Mouse (Mus musculus): ENCODE measurements around the gene Tiparp. TPM values are rescaled to one million over a fixed set of nuclear protein-coding genes. Genes with fewer than 3 reads are reported as not detected.

The Tiparp gene
- polyA plus RNA-seq, 1 experiment from 2014 or later: 10.2 TPM

GRCm38 (mm10) chr3:65563926-65564624, 35.9 kb downstream of the Tiparp start:
- H3K36me3 ChIP-seq: no peaks in the 10 kb centered on the region
- H3K4me2 ChIP-seq: no peak overlapping the region
- WGBS (ENCODE audit: insufficient replicate concordance): 58% methylated on average over 6 of the region's 6 CpGs
- H3K27ac ChIP-seq: no peak overlapping the region
- H3K9ac ChIP-seq: no peak overlapping the region
- no peaks in the 10 kb centered on the region for H3K9me3 ChIP-seq (replicated peaks)
- peak; percentile 68 for ATAC-seq
- no peaks in the 10 kb centered on the region for H3K27me3 ChIP-seq (replicated peaks)
- no peaks in the 10 kb centered on the region for H3K4me1 ChIP-seq
- H3K4me3 ChIP-seq: no peak overlapping the region

- Histone ChIP-seq H3K4me1 (no peaks in the 10 kb centered on the region), H3K36me3 (no peaks in the 10 kb centered on the region), H3K27me3 (replicated peaks) (no peaks in the 10 kb centered on the region), H3K4me2 (no peak overlapping the region), H3K9me3 (replicated peaks) (no peaks in the 10 kb centered on the region), H3K9ac (no peak overlapping the region), H3K27ac (no peak overlapping the region), H3K4me3 (no peak overlapping the region)
- no peak for ATAC-seq
- WGBS (ENCODE audit: insufficient replicate concordance): 66% methylated on average over 9 of the region's 9 CpGs
Observed at GRCm38 (mm10) chr3:65565632-65566300, 37.6 kb downstream of the Tiparp start.

- Histone ChIP-seq H3K4me2 (no peak overlapping the region), H3K27ac (no peak overlapping the region), H3K4me1 (no peaks in the 10 kb centered on the region), H3K27me3 (replicated peaks) (no peaks in the 10 kb centered on the region), H3K9me3 (replicated peaks) (no peaks in the 10 kb centered on the region), H3K9ac (no peak overlapping the region), H3K4me3 (no peak overlapping the region), H3K36me3 (no peaks in the 10 kb centered on the region)
- ATAC-seq: no peak
Observed at GRCm38 (mm10) chr3:65569941-65570340, 41.7 kb downstream of the Tiparp start.

GRCm38 (mm10) chr3:65573516-65573915, 45.3 kb downstream of the Tiparp start:
- Histone ChIP-seq H3K4me3 (no peak overlapping the region), H3K27me3 (replicated peaks) (no peaks in the 10 kb centered on the region), H3K4me1 (no peaks in the 10 kb centered on the region), H3K9me3 (replicated peaks) (no peaks in the 10 kb centered on the region), H3K36me3 (no peaks in the 10 kb centered on the region), H3K27ac (no peak overlapping the region), H3K4me2 (no peak overlapping the region), H3K9ac (no peak overlapping the region)
- ATAC-seq: no peak
- WGBS (ENCODE audit: insufficient replicate concordance): 57% methylated on average over 3 of the region's 3 CpGs

- WGBS (ENCODE audit: insufficient replicate concordance): 64% methylated on average over 3 of the region's 3 CpGs
- no peak overlapping the region for H3K27ac ChIP-seq
- H3K4me1 ChIP-seq: no peaks in the 10 kb centered on the region
- no peaks in the 10 kb centered on the region for H3K27me3 ChIP-seq (replicated peaks)
- H3K9ac ChIP-seq: no peak overlapping the region
- ATAC-seq: no peak
- H3K4me3 ChIP-seq: no peak overlapping the region
- H3K36me3 ChIP-seq: no peaks in the 10 kb centered on the region
- H3K9me3 ChIP-seq (replicated peaks): no peaks in the 10 kb centered on the region
- no peak overlapping the region for H3K4me2 ChIP-seq
Observed at GRCm38 (mm10) chr3:65577602-65578001, 49.4 kb downstream of the Tiparp start.

- Histone ChIP-seq H3K4me2 (no peak overlapping the region), H3K9ac (no peak overlapping the region), H3K4me3 (no peak overlapping the region), H3K27ac (no peak overlapping the region), H3K27me3 (replicated peaks) (no peaks in the 10 kb centered on the region), H3K9me3 (replicated peaks) (no peaks in the 10 kb centered on the region), H3K4me1 (no peaks in the 10 kb centered on the region), H3K36me3 (no peaks in the 10 kb centered on the region)
- no peak for ATAC-seq
- WGBS (ENCODE audit: insufficient replicate concordance): 61% methylated on average over 12 of the region's 12 CpGs
Observed at GRCm38 (mm10) chr3:65579260-65579921, 51.2 kb downstream of the Tiparp start.

GRCm38 (mm10) chr3:65581596-65581995, 53.4 kb downstream of the Tiparp start:
- Histone ChIP-seq H3K9me3 (replicated peaks) (no peaks in the 10 kb centered on the region), H3K9ac (no peak overlapping the region), H3K4me2 (no peak overlapping the region), H3K4me1 (no peaks in the 10 kb centered on the region), H3K4me3 (no peak overlapping the region), H3K27ac (no peak overlapping the region), H3K36me3 (no peaks in the 10 kb centered on the region), H3K27me3 (replicated peaks) (no peaks in the 10 kb centered on the region)
- WGBS (ENCODE audit: insufficient replicate concordance): 66% methylated on average over 4 of the region's 4 CpGs
- no peak for ATAC-seq

- Histone ChIP-seq H3K4me3 (no peak overlapping the region), H3K4me1 (no peaks in the 10 kb centered on the region), H3K27ac (no peak overlapping the region), H3K4me2 (no peak overlapping the region), H3K27me3 (replicated peaks) (no peaks in the 10 kb centered on the region), H3K36me3 (no peaks in the 10 kb centered on the region), H3K9me3 (replicated peaks) (no peaks in the 10 kb centered on the region), H3K9ac (no peak overlapping the region)
- WGBS (ENCODE audit: insufficient replicate concordance): 61% methylated on average over 1 of the region's 1 CpGs
- no peak for ATAC-seq
Observed at GRCm38 (mm10) chr3:65584329-65584728, 56.1 kb downstream of the Tiparp start.

GRCm38 (mm10) chr3:65585291-65585690, 57.1 kb downstream of the Tiparp start:
- ATAC-seq: 0 out of 2 replicates have a peak, but pooled peaks have one; percentile 30
- no peaks in the 10 kb centered on the region for H3K36me3 ChIP-seq
- H3K9ac ChIP-seq: no peak overlapping the region
- no peaks in the 10 kb centered on the region for H3K4me1 ChIP-seq
- no peak overlapping the region for H3K4me3 ChIP-seq
- no peaks in the 10 kb centered on the region for H3K9me3 ChIP-seq (replicated peaks)
- no peaks in the 10 kb centered on the region for H3K27me3 ChIP-seq (replicated peaks)
- H3K27ac ChIP-seq: no peak overlapping the region
- whole genome bisulfite sequencing (ENCODE audit: insufficient replicate concordance): 72% methylated on average over 8 of the region's 8 CpGs
- H3K4me2 ChIP-seq: no peak overlapping the region

GRCm38 (mm10) chr3:65585823-65586482, 57.7 kb downstream of the Tiparp start:
- H3K9ac ChIP-seq: no peak overlapping the region
- no peaks in the 10 kb centered on the region for H3K4me1 ChIP-seq
- H3K36me3 ChIP-seq: no peaks in the 10 kb centered on the region
- H3K27me3 ChIP-seq (replicated peaks): no peaks in the 10 kb centered on the region
- H3K27ac ChIP-seq: no peak overlapping the region
- ATAC-seq: no peak
- H3K4me2 ChIP-seq: peak overlapping the region; percentile 56
- peak overlapping the region; percentile 35 for H3K4me3 ChIP-seq
- WGBS (ENCODE audit: insufficient replicate concordance): 23% methylated on average over 16 of the region's 16 CpGs
- H3K9me3 ChIP-seq (replicated peaks): no peaks in the 10 kb centered on the region

GRCm38 (mm10) chr3:65586483-65586905, 58.3 kb downstream of the Tiparp start:
- peak overlapping the region; percentile 35 for H3K4me3 ChIP-seq
- no peak overlapping the region for H3K27ac ChIP-seq
- no peak overlapping the region for H3K9ac ChIP-seq
- WGBS (ENCODE audit: insufficient replicate concordance): 13% methylated on average over 16 of the region's 16 CpGs
- H3K36me3 ChIP-seq: no peaks in the 10 kb centered on the region
- no peaks in the 10 kb centered on the region for H3K27me3 ChIP-seq (replicated peaks)
- H3K4me1 ChIP-seq: no peaks in the 10 kb centered on the region
- no peak for ATAC-seq
- H3K4me2 ChIP-seq: peak overlapping the region; percentile 56
- H3K9me3 ChIP-seq (replicated peaks): no peaks in the 10 kb centered on the region

GRCm38 (mm10) chr3:65586966-65587365, 58.8 kb downstream of the Tiparp start:
- Histone ChIP-seq H3K4me1 (no peaks in the 10 kb centered on the region), H3K27me3 (replicated peaks) (no peaks in the 10 kb centered on the region), H3K27ac (no peak overlapping the region), H3K9me3 (replicated peaks) (no peaks in the 10 kb centered on the region), H3K36me3 (no peaks in the 10 kb centered on the region), H3K4me3 (no peak overlapping the region), H3K9ac (no peak overlapping the region), H3K4me2 (peak overlapping the region; percentile 56)
- WGBS (ENCODE audit: insufficient replicate concordance): 59% methylated on average over 2 of the region's 2 CpGs
- ATAC-seq: no peak
